Comparison of ENCODE assay signal across 4 mouse cellular contexts in genomic region chr17:8158627-8159026, GRCm38 (mm10). TPM values are rescaled to one million over a fixed set of nuclear protein-coding genes. Genes with fewer than 3 reads are reported as not detected.
"Had no signal": no experiment of that assay in that cellular context is flagged by ENCODE, and none has a peak within 500 bp of the region (broad histone marks: within the 10 kb centered on the region; RNA-seq: fewer than 3 reads in every experiment).

No protein-coding gene starts in this region.

RNA-seq across cellular contexts. Expression of gene Gm49673, which starts 11.0 kb away (rescaled TPM):
- polyA plus RNA-seq: intestine, embryonic 16.5 days; limb, embryonic 10.5 days; liver, embryonic 12.5 days; midbrain, embryonic 16.5 days had no signal
